10 mouse cellular contexts compared by ENCODE assay signal in genomic region chr12:91668529-91669245, GRCm38 (mm10).
DNase-seq lines count a peak whose midpoint lies in the region; ATAC-seq and TF ChIP-seq lines count a peak whose summit lies in the region.
"Had no signal": no experiment of that assay in that cellular context is flagged by ENCODE, and none has a peak within 500 bp of the region (broad histone marks: within the 10 kb centered on the region; RNA-seq: fewer than 3 reads in every experiment).

No protein-coding gene starts in this region.

- TF ChIP-seq CTCF in liver, embryonic 14.5 days (IDR thresholded peaks at IDR 0.05; ENCODE audit: low read depth), result no peak
- no peak for TF ChIP-seq CTCF in gastrocnemius, adult 2 months (IDR thresholded peaks at IDR 0.05)

- WGBS in liver, embryonic 14.5 days (ENCODE audit: insufficient replicate concordance), result 27% methylated on average over 16 of the region's 16 CpGs

- H3K27me3 ChIP-seq in liver, embryonic 14.5 days (ENCODE audit: control insufficient read depth, insufficient read depth, low read length), result no peaks in the 10 kb centered on the region

- H3K9me3 ChIP-seq in liver, embryonic 14.5 days (ENCODE audit: control insufficient read depth, low read length), result no peaks in the 10 kb centered on the region

- intact Hi-C loops in gastrocnemius, postnatal 36 days (cut with DNase I), result no loop called here
- intact Hi-C loops in gastrocnemius, adult 2 months (cut with DNase I), result no loop called here

- DNase-seq in A20 (ENCODE audit: low read depth, low spot score), result peak; percentile 70
- DNase-seq in Muller cell, postnatal 12 days (ENCODE audit: inconsistent ontology term), result peak; percentile 45
- peak; percentile 44 to 53 (median 47) for DNase-seq in liver, embryonic 14.5 days (ENCODE audit: low read depth in 3 of 3, low spot score in 3 of 3)
- DNase-seq in retina, embryonic 14.5 days (ENCODE audit: low spot score), result peak; percentile 52
- DNase-seq in gastrocnemius, postnatal 36 days, result no peak
- DNase-seq in gastrocnemius, adult 2 months, result no peak
- no peak for DNase-seq in gastrocnemius, postnatal 4 days (ENCODE audit: low spot score in 2 of 2)
- DNase-seq in layer of hippocampus, postnatal 25 days (ENCODE audit: extremely low spot score in 1 of 2, low spot score in 1 of 2), result no peak
- DNase-seq: cerebellum, adult 9-10 months; kidney, adult 2 months had no signal

- no peak overlapping the region for H3K4me3 ChIP-seq in liver, embryonic 14.5 days (ENCODE audit: insufficient read depth in 1 of 2, low read depth in 2 of 2, low read length in 2 of 2)
- no peak overlapping the region for H3K4me3 ChIP-seq in gastrocnemius, adult 2 months

- H3K27ac ChIP-seq in liver, embryonic 14.5 days, result no peak overlapping the region
- H3K27ac ChIP-seq in gastrocnemius, adult 2 months, result no peak overlapping the region

- H3K4me2 ChIP-seq in liver, embryonic 14.5 days (ENCODE audit: low read depth), result 0 out of 2 replicates have a peak overlapping the region, but pooled peaks have one; percentile 13

- no peak for TF ChIP-seq EP300 in liver, embryonic 14.5 days (IDR thresholded peaks at IDR 0.05; ENCODE audit: low read depth)

- ATAC-seq in liver, embryonic 14.5 days (ENCODE audit: insufficient read depth), result peak; percentile 77

- H3K4me1 ChIP-seq in liver, embryonic 14.5 days (replicated peaks; ENCODE audit: control insufficient read depth in 2 of 2, insufficient read depth in 2 of 2, low read length in 1 of 2), result peaks cover 0 to 12% of the 10 kb centered on the region in 2 experiments; a peak in 2 of 4 replicates

- H3K36me3 ChIP-seq in liver, embryonic 14.5 days (replicated peaks; ENCODE audit: control insufficient read depth, insufficient read depth, low read depth), result no peaks in the 10 kb centered on the region

- no peak overlapping the region for H3K9ac ChIP-seq in liver, embryonic 14.5 days (replicated peaks)

Comparison
In these comparisons a context has a peak if more than half of its experiments do, and no peak if none do; other contexts are left out.
1. DNase-seq: peak in A20 (single experiment), Muller cell, postnatal 12 days (single experiment), liver, embryonic 14.5 days (3 of 3) and retina, embryonic 14.5 days (single experiment); none in gastrocnemius, postnatal 36 days (0 of 2), gastrocnemius, adult 2 months (single experiment), gastrocnemius, postnatal 4 days (0 of 2) and layer of hippocampus, postnatal 25 days (0 of 2).